Mouse (Mus musculus) MEL (cell line): ENCODE results near the gene Tmem234. TPM values are rescaled to one million over a fixed set of nuclear protein-coding genes. Genes with fewer than 3 reads are reported as not detected.

Source experiments
- DNase-seq: peaks from one replicate; pipeline ENCODE4 v3.0.0; 2011; ENCODE audit warnings: low read depth, low spot score
- H3K27ac ChIP-seq: 2 replicates; pipeline ENCODE4 v1.5.1; 2012; ENCODE audit warnings: low read depth, mild to moderate bottlenecking, control low read depth, low read length, moderate library complexity; ENCODE audit not compliant: control insufficient read depth
- H3K27me3 ChIP-seq, 2 experiments: fragments of 150-350 bp in 1 of 2; sonication (generic) in 1 of 2; 2 replicates each; pipeline ENCODE4 v1.6.1; 2012; ENCODE audit warnings: low read length in 2 of 2, mild to moderate bottlenecking in 2 of 2, improper control_type of control experiment in 1 of 2, moderate library complexity in 1 of 2; ENCODE audit not compliant: insufficient read depth in 2 of 2, control insufficient read depth in 1 of 2
- H3K36me3 ChIP-seq, 2 experiments: 2 replicates each; pipeline ENCODE4 v1.6.1; 2012 to 2014; ENCODE audit warnings: low read length in 2 of 2, improper control_type of control experiment in 1 of 2, inconsistent platforms in 1 of 2, mild to moderate bottlenecking in 1 of 2; ENCODE audit not compliant: insufficient read depth in 2 of 2, control insufficient read depth in 1 of 2
- H3K4me1 ChIP-seq, 2 experiments: fragments of 150-350 bp in 1 of 2; sonication (generic) in 1 of 2; 2 replicates each; pipeline ENCODE4 v1.6.1; 2012; ENCODE audit warnings: low read length in 2 of 2, improper control_type of control experiment in 1 of 2, mild to moderate bottlenecking in 1 of 2; ENCODE audit not compliant: insufficient read depth in 2 of 2, control insufficient read depth in 1 of 2
- H3K4me3 ChIP-seq, 2 experiments: fragments of 150-350 bp in 1 of 2; sonication (generic) in 1 of 2; 2 replicates each; pipeline ENCODE4 v1.5.1; 2012; ENCODE audit warnings: low read depth in 2 of 2, low read length in 2 of 2, mild to moderate bottlenecking in 2 of 2, moderate library complexity in 2 of 2, control low read depth in 1 of 2, improper control_type of control experiment in 1 of 2; ENCODE audit not compliant: control insufficient read depth in 1 of 2, insufficient read depth in 1 of 2
- H3K79me2 ChIP-seq: 2 replicates; pipeline ENCODE4 v1.6.1; 2012; ENCODE audit warnings: mild to moderate bottlenecking, low read length, moderate library complexity; ENCODE audit not compliant: control insufficient read depth, poor library complexity, insufficient read depth
- H3K9ac ChIP-seq: 2 replicates; pipeline ENCODE4 v1.6.1; 2012; ENCODE audit warnings: low read depth, mild to moderate bottlenecking, control low read depth, low read length, moderate library complexity; ENCODE audit not compliant: control insufficient read depth, poor library complexity, severe bottlenecking
- H3K9me3 ChIP-seq: fragments of 150-350 bp; sonication (generic); replicated peaks from 2 replicates; pipeline ENCODE4 v1.6.1; 2012; ENCODE audit warnings: mild to moderate bottlenecking, low read length, improper control_type of control experiment, moderate library complexity; ENCODE audit not compliant: insufficient read depth
- BHLHE40 ChIP-seq: IDR thresholded peaks from 2 replicates; pipeline ENCODE4 v1.6.1; 2012; ENCODE audit warnings: low read depth, mild to moderate bottlenecking, inconsistent platforms, low read length, improper control_type of control experiment, borderline replicate concordance
- CHD1 ChIP-seq: IDR thresholded peaks from 2 replicates; pipeline ENCODE4 v1.6.1; 2012; ENCODE audit warnings: low read depth, mild to moderate bottlenecking, inconsistent platforms, low read length, improper control_type of control experiment
- E2F4 ChIP-seq: IDR thresholded peaks from 2 replicates; pipeline ENCODE4 v1.6.1; 2011; ENCODE audit warnings: low read depth, low read length, improper control_type of control experiment, borderline replicate concordance
- JUND ChIP-seq: IDR thresholded peaks from 2 replicates; pipeline ENCODE4 v1.6.1; 2011; ENCODE audit warnings: low read depth, mild to moderate bottlenecking, improper control_type of control experiment, low read length
- MAZ ChIP-seq: IDR thresholded peaks from 2 replicates; pipeline ENCODE4 v1.6.1; 2012; ENCODE audit warnings: low read depth, mild to moderate bottlenecking, inconsistent platforms, low read length, improper control_type of control experiment
- MXI1 ChIP-seq: IDR thresholded peaks from 2 replicates; pipeline ENCODE4 v1.6.1; 2011; ENCODE audit warnings: mild to moderate bottlenecking, low read depth, low read length, improper control_type of control experiment
- NELFE ChIP-seq: IDR thresholded peaks from 2 replicates; pipeline ENCODE4 v1.6.1; 2011; ENCODE audit warnings: low read depth, low read length, improper control_type of control experiment
- NRF1 ChIP-seq: IDR thresholded peaks from 2 replicates; pipeline ENCODE4 v1.6.1; 2014; ENCODE audit warnings: low read depth, mild to moderate bottlenecking, inconsistent platforms, low read length, improper control_type of control experiment, moderate library complexity; ENCODE audit not compliant: poor library complexity, insufficient read depth, severe bottlenecking
- POLR2AphosphoS5 ChIP-seq: IDR thresholded peaks from 2 replicates; pipeline ENCODE4 v1.6.1; 2012; ENCODE audit warnings: low read depth, borderline replicate concordance, mild to moderate bottlenecking, inconsistent platforms, low read length, moderate library complexity, mixed read lengths
- RAD21 ChIP-seq: IDR thresholded peaks from 2 replicates; pipeline ENCODE4 v1.6.1; 2011; ENCODE audit warnings: mild to moderate bottlenecking, low read depth, low read length, improper control_type of control experiment
- SMC3 ChIP-seq: IDR thresholded peaks from 2 replicates; pipeline ENCODE4 v1.6.1; 2011; ENCODE audit warnings: low read depth, low read length, improper control_type of control experiment
- TCF12 ChIP-seq: IDR thresholded peaks from 2 replicates; pipeline ENCODE4 v1.6.1; 2014; ENCODE audit warnings: low read depth, mild to moderate bottlenecking, inconsistent platforms, low read length, improper control_type of control experiment, moderate library complexity
- UBTF ChIP-seq: IDR thresholded peaks from 2 replicates; pipeline ENCODE4 v1.6.1; 2012; ENCODE audit warnings: low read depth, mild to moderate bottlenecking, inconsistent platforms, low read length, improper control_type of control experiment, moderate library complexity, borderline replicate concordance; ENCODE audit not compliant: insufficient read depth
- USF1 ChIP-seq: IDR thresholded peaks from 2 replicates; pipeline ENCODE4 v1.6.1; 2014; ENCODE audit warnings: low read depth, mild to moderate bottlenecking, inconsistent platforms, low read length, improper control_type of control experiment, moderate library complexity
- ZMIZ1 ChIP-seq: IDR thresholded peaks from 2 replicates; pipeline ENCODE4 v1.6.1; 2012; ENCODE audit warnings: low read depth, mild to moderate bottlenecking, inconsistent platforms, low read length, improper control_type of control experiment, moderate library complexity
- polyA plus RNA-seq, 2 experiments: library from polyadenylated mRNA; stranded (reverse) in 1 of 2; unstranded in 1 of 2; fragments of >175 nt in 1 of 2; fragments of >200 nt in 1 of 2; gene quantifications; 2 replicates each; pipeline versions ENCODE4 v1.2.1 to v1.2.4; 2012; ENCODE audit warnings: low replicate concordance in 2 of 2, low read depth in 1 of 2; ENCODE audit not compliant: insufficient read length in 2 of 2, insufficient read depth in 1 of 2, missing spikeins in 1 of 2
- total RNA-seq: library from RNA; depleted of rRNA; stranded (reverse); fragments of 300-350 nt; gene quantifications from 2 replicates; pipeline ENCODE4 v1.2.3, GENCODE M21; 2012

Tmem234 gene
- total and polyA plus RNA-seq, 3 experiments, result 148 to 220 TPM; not detected in 1

DNA sequence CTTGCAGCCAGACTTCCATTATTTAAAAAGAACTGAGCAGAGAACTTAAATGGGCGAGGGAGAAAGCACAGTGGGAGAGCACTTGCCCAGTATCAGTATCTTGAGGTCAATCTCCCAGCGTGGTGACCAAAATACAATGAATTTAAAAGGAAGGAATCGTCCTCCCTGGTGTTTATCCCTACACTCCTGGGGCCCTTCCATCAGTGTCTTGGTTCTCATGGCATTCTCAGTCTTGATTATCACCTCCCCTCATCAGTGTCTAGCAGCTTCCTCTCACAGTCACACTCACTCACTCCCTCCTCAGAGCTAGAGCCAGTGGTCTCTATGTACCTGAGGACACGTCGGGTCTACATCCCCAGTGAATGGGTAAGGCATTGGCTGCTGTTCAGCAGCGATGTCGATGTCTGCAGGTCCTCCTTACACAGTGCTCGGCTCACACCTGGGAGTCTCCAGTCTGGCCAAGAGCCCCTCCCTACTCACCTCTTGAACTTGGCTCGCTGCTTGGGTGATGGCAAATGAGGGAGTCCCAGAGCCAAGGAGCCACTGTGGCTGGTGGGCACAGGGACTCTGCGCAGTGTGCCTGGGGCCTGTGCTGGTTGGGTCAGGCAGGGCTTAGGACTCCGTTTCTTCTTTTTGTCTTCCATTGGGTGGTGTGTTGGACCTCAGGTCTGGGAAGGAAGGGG lies 21.8 kb downstream of the Tmem234 start:
- peak overlapping the region; percentile 77; the same call in 1 of the 2 replicates for H3K9ac ChIP-seq

DNA sequence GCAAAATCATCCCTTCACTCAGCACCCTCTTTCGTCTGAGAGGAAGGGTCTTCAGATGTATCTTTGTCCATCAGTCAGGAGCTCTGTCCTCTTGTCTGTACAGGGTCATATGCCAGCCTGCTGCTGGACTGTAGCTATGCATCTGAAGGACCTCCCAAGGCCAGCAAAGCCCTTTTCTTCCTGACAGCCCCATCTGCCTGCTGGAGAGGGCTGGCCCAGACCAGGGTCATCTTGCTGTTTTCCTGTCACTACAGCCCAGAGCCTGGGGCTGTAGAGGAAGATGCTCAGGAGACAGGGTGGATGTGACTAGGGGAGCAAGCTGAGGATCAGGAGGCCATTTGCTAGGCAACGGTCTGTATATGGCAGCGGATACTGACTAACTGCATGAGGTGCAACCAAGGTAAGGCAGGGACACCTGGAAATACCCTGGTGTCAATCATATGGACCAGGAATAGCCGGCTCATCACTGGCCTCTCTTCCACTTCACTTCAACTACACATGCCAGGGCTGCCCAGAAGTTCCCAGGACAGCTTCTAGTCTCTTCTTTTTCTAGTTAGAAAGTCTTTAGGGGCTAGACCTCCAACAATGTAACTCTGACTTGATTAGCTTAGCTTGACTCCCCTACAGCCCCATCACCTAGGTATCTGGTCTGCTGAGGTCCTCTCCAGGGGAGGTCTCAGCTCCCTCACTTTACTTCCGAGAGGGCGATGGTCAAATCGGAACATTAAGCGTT lies 22.5 kb downstream of the Tmem234 start:
- H3K79me2 ChIP-seq, result peaks cover 4% of the 10 kb centered on the region; the same call in 1 of the 2 replicates
- DNase-seq, result peak; percentile 39
- H3K27me3 ChIP-seq, result no peaks in the 10 kb centered on the region
- H3K4me1 ChIP-seq, result peaks cover 3 to 17% of the 10 kb centered on the region in 2 experiments; a peak in 3 of 4 replicates
- peak overlapping the region; percentile 68 to 73 for H3K4me3 ChIP-seq
- peaks cover 0 to 9% of the 10 kb centered on the region in 2 experiments; a peak in 3 of 4 replicates for H3K36me3 ChIP-seq
- no peaks in the 10 kb centered on the region for H3K9me3 ChIP-seq
- peak overlapping the region; percentile 77 for H3K9ac ChIP-seq
- TF ChIP-seq BHLHE40 (no peak), MAZ (no peak), USF1 (no peak), CHD1 (no peak), TCF12 (no peak), POLR2AphosphoS5 (no peak), JUND (no peak), NRF1 (no peak), MXI1 (no peak; the same call in 1 of the 2 replicates), ZMIZ1 (no peak), RAD21 (no peak)
- H3K27ac ChIP-seq, result no peak overlapping the region

More for the DNA sequence above, 21.8 kb downstream of the Tmem234 start:
- no peak overlapping the region for H3K4me3 ChIP-seq
- no peak for DNase-seq
- H3K27ac ChIP-seq, result no peak overlapping the region
- H3K4me1 ChIP-seq, result peaks cover 3 to 17% of the 10 kb centered on the region in 2 experiments; a peak in 3 of 4 replicates
- no peak for TF ChIP-seq ZMIZ1
- TF ChIP-seq UBTF, result no peak
- no peak for TF ChIP-seq SMC3
- no peak for TF ChIP-seq E2F4
- no peak for TF ChIP-seq NELFE
- no peak for TF ChIP-seq POLR2AphosphoS5
- peaks cover 4% of the 10 kb centered on the region; the same call in 1 of the 2 replicates for H3K79me2 ChIP-seq
- H3K9me3 ChIP-seq, result no peaks in the 10 kb centered on the region
- no peaks in the 10 kb centered on the region for H3K27me3 ChIP-seq
- peaks cover 0 to 9% of the 10 kb centered on the region in 2 experiments; a peak in 3 of 4 replicates for H3K36me3 ChIP-seq
